Mouse (Mus musculus): ENCODE results near the gene Hhat. TPM values are rescaled to one million over a fixed set of nuclear protein-coding genes. Genes with fewer than 3 reads are reported as not detected.

The Hhat gene
- polyA plus RNA-seq, 1 experiment from 2014 or later, result 3.9 TPM

DNA sequence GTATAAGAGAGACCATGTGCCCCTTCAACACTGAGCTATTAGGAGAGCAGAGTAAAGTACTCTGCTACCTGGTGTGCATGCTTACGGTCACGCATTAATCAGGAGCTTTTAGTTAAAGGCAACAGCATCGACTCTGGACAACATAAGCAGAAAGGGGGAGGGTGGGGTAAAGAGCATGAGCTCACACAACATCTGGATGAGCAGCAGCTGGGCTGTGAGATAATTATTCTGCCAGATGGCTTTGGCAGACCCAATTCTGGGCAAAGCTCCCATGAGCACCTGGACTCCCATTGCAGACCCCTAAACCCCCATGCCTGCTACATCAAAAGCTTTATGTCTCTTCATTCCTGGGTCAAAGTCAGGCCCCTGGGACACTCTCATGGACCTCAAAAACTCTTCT is 121.8 kb downstream of the Hhat start:
- no peaks in the 10 kb centered on the region for H3K4me1 ChIP-seq (replicated peaks; ENCODE audit: control insufficient read depth, insufficient read depth, low read length)
- no peak overlapping the region for H3K4me3 ChIP-seq (replicated peaks; ENCODE audit: low read length)
- H3K4me2 ChIP-seq (replicated peaks), result no peak overlapping the region
- no peaks in the 10 kb centered on the region for H3K27me3 ChIP-seq (ENCODE audit: control insufficient read depth, insufficient read depth, low read length)
- no peaks in the 10 kb centered on the region for H3K36me3 ChIP-seq (replicated peaks; ENCODE audit: control insufficient read depth, insufficient read depth)
- WGBS, result 64% methylated on average over 3 of the region's 3 CpGs
- DNase-seq (ENCODE audit: low spot score) (peak; percentile 21), ATAC-seq (ENCODE audit: low FRiP score) (no peak)
- no peak overlapping the region for H3K27ac ChIP-seq
- no peaks in the 10 kb centered on the region for H3K9me3 ChIP-seq (ENCODE audit: control insufficient read depth, low read length)
- H3K9ac ChIP-seq, result no peak overlapping the region

DNA sequence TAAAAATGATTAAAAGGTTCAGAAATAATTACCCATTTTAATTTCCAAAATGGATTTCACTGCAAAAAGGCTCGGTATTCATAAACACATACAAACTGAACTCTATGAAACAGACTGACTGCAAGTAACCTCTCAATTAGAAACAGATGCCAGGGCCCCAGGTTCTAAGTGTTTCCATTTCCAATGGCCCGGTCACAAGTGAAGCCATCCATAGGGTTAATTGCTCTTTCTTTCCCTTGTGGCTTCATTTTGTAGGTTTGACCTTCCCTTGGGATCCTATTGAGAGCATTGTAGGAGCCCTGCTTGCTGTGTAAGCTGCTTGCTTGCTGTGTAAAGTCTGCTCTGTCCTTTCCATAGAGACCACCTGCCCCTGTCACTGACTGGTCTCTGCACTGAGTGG is 123.7 kb downstream of the Hhat start:
- ATAC-seq (ENCODE audit: low FRiP score), result no peak
- 59% methylated on average over 2 of the region's 2 CpGs for WGBS
- H3K27me3 ChIP-seq (ENCODE audit: control insufficient read depth, insufficient read depth, low read length), result no peaks in the 10 kb centered on the region

DNA sequence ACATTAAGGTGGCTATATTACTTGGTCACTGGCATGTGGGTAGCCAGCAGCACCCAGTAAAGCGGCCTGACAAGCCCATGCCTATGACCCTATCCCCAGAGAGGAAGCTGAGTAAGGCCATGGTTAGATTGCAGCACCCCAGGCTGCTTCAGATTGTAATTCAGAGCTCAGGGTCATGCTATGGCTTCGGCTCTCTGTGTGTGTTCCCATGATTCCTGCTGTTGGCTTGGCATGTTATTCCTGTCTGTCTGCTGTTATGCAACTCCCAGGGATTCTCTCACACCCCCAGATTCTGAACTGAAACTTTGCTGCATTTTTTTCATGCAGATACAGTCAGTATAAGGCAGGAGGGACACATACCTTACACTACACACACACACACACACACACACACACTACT is 128.9 kb downstream of the Hhat start:
- Histone ChIP-seq H3K9ac (no peak overlapping the region), H3K27me3 (ENCODE audit: control insufficient read depth, insufficient read depth, low read length) (no peaks in the 10 kb centered on the region), H3K9me3 (ENCODE audit: control insufficient read depth, low read length) (no peaks in the 10 kb centered on the region), H3K4me2 (replicated peaks) (no peak overlapping the region), H3K4me1 (replicated peaks; ENCODE audit: control insufficient read depth, insufficient read depth, low read length) (peaks cover 13% of the 10 kb centered on the region), H3K4me3 (replicated peaks; ENCODE audit: low read length) (no peak overlapping the region), H3K27ac (no peak overlapping the region), H3K36me3 (replicated peaks; ENCODE audit: control insufficient read depth, insufficient read depth) (no peaks in the 10 kb centered on the region)
- no peak for ATAC-seq (ENCODE audit: low FRiP score)
- 81% methylated on average over 2 of the region's 2 CpGs for WGBS
- no peak for DNase-seq (ENCODE audit: low spot score)

More for the DNA sequence above, 123.7 kb downstream of the Hhat start:
- Histone ChIP-seq H3K4me1 (replicated peaks; ENCODE audit: control insufficient read depth, insufficient read depth, low read length) (no peaks in the 10 kb centered on the region), H3K4me2 (replicated peaks) (no peak overlapping the region), H3K36me3 (replicated peaks; ENCODE audit: control insufficient read depth, insufficient read depth) (no peaks in the 10 kb centered on the region), H3K9me3 (ENCODE audit: control insufficient read depth, low read length) (no peaks in the 10 kb centered on the region), H3K27ac (no peak overlapping the region), H3K4me3 (replicated peaks; ENCODE audit: low read length) (no peak overlapping the region), H3K9ac (no peak overlapping the region)
- DNase-seq (ENCODE audit: low spot score), result no peak

DNA sequence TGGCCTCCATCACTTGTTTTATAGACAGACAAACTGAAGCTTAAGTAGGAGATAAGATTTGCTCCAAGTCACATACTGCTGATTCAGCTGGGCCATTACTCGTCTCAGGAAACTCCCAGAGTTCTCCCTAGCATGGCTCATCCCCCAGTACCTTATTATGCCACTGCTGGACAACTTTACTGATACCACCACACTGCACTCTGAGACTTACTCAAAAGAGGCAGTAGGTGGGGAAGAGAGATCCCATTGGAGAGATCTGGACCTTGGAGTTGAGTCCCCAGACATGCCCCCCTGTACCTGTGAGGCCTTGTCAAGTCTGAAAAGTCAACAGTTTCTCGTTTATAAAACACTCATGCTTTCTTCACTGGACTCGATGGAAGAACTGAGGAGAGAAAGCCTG is 131.8 kb downstream of the Hhat start:
- Histone ChIP-seq H3K9me3 (ENCODE audit: control insufficient read depth, low read length) (no peaks in the 10 kb centered on the region), H3K27me3 (ENCODE audit: control insufficient read depth, insufficient read depth, low read length) (no peaks in the 10 kb centered on the region), H3K4me2 (replicated peaks) (no peak overlapping the region), H3K4me1 (replicated peaks; ENCODE audit: control insufficient read depth, insufficient read depth, low read length) (peaks cover 13% of the 10 kb centered on the region), H3K27ac (no peak overlapping the region), H3K36me3 (replicated peaks; ENCODE audit: control insufficient read depth, insufficient read depth) (no peaks in the 10 kb centered on the region), H3K4me3 (replicated peaks; ENCODE audit: low read length) (no peak overlapping the region), H3K9ac (no peak overlapping the region)
- ATAC-seq (ENCODE audit: low FRiP score) (no peak), DNase-seq (ENCODE audit: low spot score) (no peak)
- WGBS, result 68% methylated on average over 3 of the region's 3 CpGs

DNA sequence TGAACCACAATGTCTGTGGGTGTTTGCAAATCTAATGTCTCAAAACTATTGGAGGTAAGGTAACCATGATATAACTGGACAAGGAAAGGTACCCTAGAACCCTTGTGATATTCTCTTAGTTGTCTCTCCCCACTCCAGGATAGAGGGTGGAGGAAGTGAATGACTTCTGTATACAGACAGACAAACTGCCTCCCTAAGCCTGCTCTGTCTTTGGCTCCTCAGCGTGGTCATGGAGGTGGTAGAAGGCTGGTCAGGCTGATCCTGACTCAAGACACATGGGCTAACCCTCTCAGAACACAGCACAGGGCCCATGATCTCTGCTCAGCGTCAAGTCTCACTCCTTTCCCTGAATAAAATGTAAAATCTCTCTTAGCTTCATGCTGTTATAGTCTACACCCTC is 149.2 kb downstream of the Hhat start:
- no peak for ATAC-seq (ENCODE audit: low FRiP score)
- Histone ChIP-seq H3K4me2 (replicated peaks) (no peak overlapping the region), H3K4me3 (replicated peaks; ENCODE audit: low read length) (no peak overlapping the region), H3K9ac (no peak overlapping the region), H3K4me1 (replicated peaks; ENCODE audit: control insufficient read depth, insufficient read depth, low read length) (no peaks in the 10 kb centered on the region), H3K9me3 (ENCODE audit: control insufficient read depth, low read length) (no peaks in the 10 kb centered on the region), H3K27ac (no peak overlapping the region), H3K27me3 (ENCODE audit: control insufficient read depth, insufficient read depth, low read length) (no peaks in the 10 kb centered on the region), H3K36me3 (replicated peaks; ENCODE audit: control insufficient read depth, insufficient read depth) (no peaks in the 10 kb centered on the region)
- no peak for DNase-seq (ENCODE audit: low spot score)
- WGBS, result 84% methylated on average over 2 of the region's 2 CpGs

DNA sequence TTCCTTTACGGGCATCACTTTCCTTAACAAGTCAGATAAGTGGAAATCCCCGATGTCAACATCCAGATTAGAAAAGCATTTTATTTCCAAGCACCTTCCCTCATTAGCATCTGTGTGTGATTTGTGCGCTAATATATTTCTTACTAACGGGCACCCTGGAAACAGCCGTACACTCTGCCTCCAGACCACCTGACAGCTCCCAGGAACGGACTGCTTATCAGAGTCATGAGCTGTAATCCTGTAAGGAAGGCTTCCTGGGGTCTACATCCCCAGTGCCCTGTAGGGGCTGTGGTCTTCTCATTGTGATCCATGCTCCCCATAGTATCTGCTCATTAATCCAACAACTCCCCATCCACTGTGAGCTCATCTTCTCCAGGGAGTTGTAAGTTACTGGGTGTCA is 157.8 kb downstream of the Hhat start:
- no peak for ATAC-seq (ENCODE audit: low FRiP score)
- no peak for DNase-seq (ENCODE audit: low spot score)
- H3K9ac ChIP-seq, result no peak overlapping the region
- H3K9me3 ChIP-seq (ENCODE audit: control insufficient read depth, low read length), result no peaks in the 10 kb centered on the region
- no peak overlapping the region for H3K4me3 ChIP-seq (replicated peaks; ENCODE audit: low read length)
- H3K27me3 ChIP-seq (ENCODE audit: control insufficient read depth, insufficient read depth, low read length), result no peaks in the 10 kb centered on the region
- H3K36me3 ChIP-seq (replicated peaks; ENCODE audit: control insufficient read depth, insufficient read depth), result no peaks in the 10 kb centered on the region
- WGBS, result 55% methylated on average over 6 of the region's 6 CpGs
- no peak overlapping the region for H3K27ac ChIP-seq
- no peak overlapping the region for H3K4me2 ChIP-seq (replicated peaks)
- H3K4me1 ChIP-seq (replicated peaks; ENCODE audit: control insufficient read depth, insufficient read depth, low read length), result no peaks in the 10 kb centered on the region

DNA sequence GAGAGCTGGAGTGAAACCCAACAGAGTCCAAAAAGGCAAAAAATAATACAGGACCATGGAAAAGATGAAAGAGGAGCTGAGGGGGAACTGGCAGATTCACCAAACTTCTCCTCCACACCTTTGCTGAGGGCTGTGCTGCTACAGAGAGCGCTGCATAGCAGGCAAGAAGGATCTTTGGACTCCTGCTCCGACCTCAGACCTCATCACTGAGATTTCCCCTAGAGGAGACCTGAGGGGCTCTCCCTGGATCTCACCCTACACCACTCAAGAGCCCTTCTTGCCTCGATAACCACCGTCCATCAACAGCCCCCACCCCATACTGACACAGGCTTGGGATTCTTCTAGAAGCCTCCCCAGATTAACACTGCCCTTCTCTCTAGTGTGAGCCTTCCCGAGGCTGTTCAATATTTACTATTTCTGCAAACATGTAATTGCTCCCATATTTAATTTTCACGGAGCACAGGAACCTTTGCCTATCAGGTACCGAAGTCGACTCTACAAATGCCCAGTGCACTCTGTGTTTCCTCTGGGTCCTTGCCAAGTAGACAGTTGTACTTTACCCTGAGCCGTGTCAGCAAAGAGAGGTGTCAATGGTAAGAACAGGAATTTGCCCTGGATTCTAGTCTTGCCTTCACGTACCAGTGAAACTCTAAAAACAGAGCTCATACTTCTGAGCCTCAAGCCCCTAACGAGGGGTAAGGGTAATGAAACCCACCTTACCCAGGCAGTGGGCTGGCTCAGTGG is 158.9 kb downstream of the Hhat start:
- Histone ChIP-seq H3K4me2 (replicated peaks) (no peak overlapping the region), H3K4me1 (replicated peaks; ENCODE audit: control insufficient read depth, insufficient read depth, low read length) (no peaks in the 10 kb centered on the region), H3K27ac (no peak overlapping the region), H3K9ac (no peak overlapping the region), H3K36me3 (replicated peaks; ENCODE audit: control insufficient read depth, insufficient read depth) (no peaks in the 10 kb centered on the region), H3K4me3 (replicated peaks; ENCODE audit: low read length) (no peak overlapping the region), H3K9me3 (ENCODE audit: control insufficient read depth, low read length) (no peaks in the 10 kb centered on the region), H3K27me3 (ENCODE audit: control insufficient read depth, insufficient read depth, low read length) (no peaks in the 10 kb centered on the region)
- DNase-seq (ENCODE audit: low spot score) (no peak), ATAC-seq (ENCODE audit: low FRiP score) (no peak)
- WGBS, result 90% methylated on average over 11 of the region's 11 CpGs

DNA sequence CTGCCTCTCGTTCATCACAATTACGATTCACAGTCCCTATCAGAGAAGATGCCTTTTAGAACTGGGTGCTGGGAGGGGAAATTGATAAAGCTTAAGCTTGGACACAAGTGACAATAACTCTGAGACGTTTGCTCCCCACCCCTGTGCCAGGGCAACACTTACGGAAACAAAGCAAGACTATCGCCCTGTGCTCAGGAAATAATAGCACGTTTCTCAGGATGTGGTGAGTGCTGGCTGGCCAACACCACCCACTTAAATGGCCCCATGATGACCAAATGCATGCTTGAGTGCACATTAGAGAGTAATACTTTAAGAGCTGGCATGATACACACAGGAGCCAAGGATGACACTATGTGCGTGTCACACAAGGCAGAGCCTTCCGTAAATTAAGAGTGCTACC is 164.1 kb downstream of the Hhat start:
- H3K4me2 ChIP-seq (replicated peaks), result no peak overlapping the region
- H3K27ac ChIP-seq, result no peak overlapping the region
- peaks cover 5% of the 10 kb centered on the region for H3K4me1 ChIP-seq (replicated peaks; ENCODE audit: control insufficient read depth, insufficient read depth, low read length)
- 84% methylated on average over 8 of the region's 8 CpGs for WGBS
- no peak overlapping the region for H3K4me3 ChIP-seq (replicated peaks; ENCODE audit: low read length)
- ATAC-seq (ENCODE audit: low FRiP score), result no peak
- no peaks in the 10 kb centered on the region for H3K36me3 ChIP-seq (replicated peaks; ENCODE audit: control insufficient read depth, insufficient read depth)
- no peaks in the 10 kb centered on the region for H3K27me3 ChIP-seq (ENCODE audit: control insufficient read depth, insufficient read depth, low read length)
- H3K9ac ChIP-seq, result no peak overlapping the region
- H3K9me3 ChIP-seq (ENCODE audit: control insufficient read depth, low read length), result no peaks in the 10 kb centered on the region
- no peak for DNase-seq (ENCODE audit: low spot score)

DNA sequence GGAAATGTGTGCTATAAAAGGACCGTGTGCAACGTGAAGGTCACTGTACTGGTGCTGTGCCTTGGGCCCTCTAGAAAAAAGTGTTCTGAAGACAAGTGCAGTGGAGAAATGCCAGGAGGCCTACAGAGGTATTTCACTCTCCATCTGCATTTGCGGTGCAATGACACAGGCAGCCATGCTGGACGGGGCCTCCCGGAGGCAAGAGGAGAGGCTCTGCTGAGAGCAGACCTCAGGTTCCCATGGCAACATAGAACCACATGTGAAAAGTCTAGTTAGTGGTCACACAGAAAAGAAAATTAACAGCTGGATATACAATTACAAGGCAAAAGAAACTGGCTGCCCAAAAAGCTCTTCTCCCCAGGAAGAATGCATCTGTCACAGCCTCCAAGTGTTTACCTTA is 166.6 kb downstream of the Hhat start:
- no peaks in the 10 kb centered on the region for H3K9me3 ChIP-seq (ENCODE audit: control insufficient read depth, low read length)
- H3K27ac ChIP-seq, result no peak overlapping the region
- H3K27me3 ChIP-seq (ENCODE audit: control insufficient read depth, insufficient read depth, low read length), result no peaks in the 10 kb centered on the region
- no peak overlapping the region for H3K9ac ChIP-seq
- no peaks in the 10 kb centered on the region for H3K36me3 ChIP-seq (replicated peaks; ENCODE audit: control insufficient read depth, insufficient read depth)
- no peak overlapping the region for H3K4me3 ChIP-seq (replicated peaks; ENCODE audit: low read length)
- H3K4me2 ChIP-seq (replicated peaks), result no peak overlapping the region
- peaks cover 5% of the 10 kb centered on the region for H3K4me1 ChIP-seq (replicated peaks; ENCODE audit: control insufficient read depth, insufficient read depth, low read length)
- ATAC-seq (ENCODE audit: low FRiP score), result no peak
- WGBS, result 35% methylated on average over 5 of the region's 5 CpGs
- no peak for DNase-seq (ENCODE audit: low spot score)

DNA sequence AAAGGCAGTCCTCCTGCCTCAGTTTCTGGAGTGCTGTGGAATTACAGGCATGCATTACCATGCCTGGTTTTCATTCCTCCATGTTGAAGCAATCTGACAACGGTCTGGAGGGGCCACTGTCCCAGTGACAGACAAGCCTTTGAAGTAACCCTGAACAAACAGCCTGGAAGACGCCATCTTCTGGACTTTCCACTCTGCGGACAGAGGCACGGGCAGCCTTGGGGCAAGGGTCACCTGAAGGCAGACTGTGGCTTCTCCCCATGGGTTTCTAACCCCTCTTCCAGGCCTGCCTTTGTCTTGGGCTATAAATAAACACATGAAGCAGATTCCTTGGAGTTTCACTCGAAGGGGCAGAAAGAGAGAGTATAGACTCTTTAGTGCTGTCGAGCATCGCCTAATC is 167.5 kb downstream of the Hhat start:
- no peak for ATAC-seq (ENCODE audit: low FRiP score)
- peaks cover 5% of the 10 kb centered on the region for H3K4me1 ChIP-seq (replicated peaks; ENCODE audit: control insufficient read depth, insufficient read depth, low read length)
- no peaks in the 10 kb centered on the region for H3K27me3 ChIP-seq (ENCODE audit: control insufficient read depth, insufficient read depth, low read length)
- DNase-seq (ENCODE audit: low spot score), result no peak
- no peaks in the 10 kb centered on the region for H3K36me3 ChIP-seq (replicated peaks; ENCODE audit: control insufficient read depth, insufficient read depth)
- WGBS, result 48% methylated on average over 7 of the region's 7 CpGs
- H3K27ac ChIP-seq, result no peak overlapping the region
- no peak overlapping the region for H3K4me3 ChIP-seq (replicated peaks; ENCODE audit: low read length)
- no peaks in the 10 kb centered on the region for H3K9me3 ChIP-seq (ENCODE audit: control insufficient read depth, low read length)
- no peak overlapping the region for H3K4me2 ChIP-seq (replicated peaks)
- no peak overlapping the region for H3K9ac ChIP-seq
